Mouse (Mus musculus) bone marrow macrophage, adult 2 months (primary cell): ENCODE measurements around the gene Parp3. TPM values are rescaled to one million over a fixed set of nuclear protein-coding genes. Genes with fewer than 3 reads are reported as not detected.

Source experiments
- H3K27ac ChIP-seq: 2 replicates; pipeline ENCODE4 v1.5.1; 2012; ENCODE audit warnings: low read depth, low read length; ENCODE audit not compliant: insufficient read depth
- H3K4me1 ChIP-seq: 2 replicates; pipeline ENCODE4 v1.6.1; 2012; ENCODE audit warnings: low read length; ENCODE audit not compliant: control insufficient read depth, insufficient read depth
- H3K4me3 ChIP-seq: 2 replicates; pipeline ENCODE4 v1.5.1; 2012; ENCODE audit warnings: mild to moderate bottlenecking, low read length, moderate library complexity; ENCODE audit not compliant: insufficient read depth
- CTCF ChIP-seq: IDR thresholded peaks from 2 replicates; pipeline ENCODE4 v1.5.1; 2012; ENCODE audit warnings: low read depth, mild to moderate bottlenecking, low read length, moderate library complexity
- POLR2A ChIP-seq: IDR thresholded peaks from 2 replicates; pipeline ENCODE4 v1.6.1; 2012; ENCODE audit warnings: mild to moderate bottlenecking, low read depth, low read length, borderline replicate concordance
- polyA plus RNA-seq: library from polyadenylated mRNA; stranded (reverse); fragments of >200 nt; gene quantifications from 2 replicates; pipeline ENCODE4 v1.2.4, GENCODE M21; 2012; ENCODE audit not compliant: missing spikeins, insufficient read depth, insufficient read length

The Parp3 gene
- polyA plus RNA-seq, 1 experiment, result 21.0 TPM

DNA sequence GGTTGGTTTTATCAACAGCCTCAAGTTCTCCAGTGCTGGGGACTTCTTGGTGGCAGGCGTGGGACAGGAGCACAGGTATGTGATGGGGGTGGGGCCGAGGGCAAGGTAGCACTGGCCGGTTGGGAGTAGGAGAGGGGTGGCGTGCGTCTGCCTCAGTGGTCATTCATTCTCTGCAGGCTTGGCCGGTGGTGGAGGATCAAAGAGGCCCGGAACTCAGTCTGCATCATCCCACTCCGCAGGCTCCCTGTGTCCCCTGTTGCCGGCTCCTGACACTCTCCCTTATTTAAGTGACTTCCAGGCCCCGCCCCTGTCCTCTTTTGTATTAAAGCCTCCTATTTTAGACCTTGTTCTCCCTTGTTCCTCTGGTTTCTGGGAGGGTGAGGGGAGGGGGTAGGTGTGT is 8.3 kb upstream of the Parp3 start:
- no peak for TF ChIP-seq POLR2A
- no peak for TF ChIP-seq CTCF
- Histone ChIP-seq H3K4me1 (no peaks in the 10 kb centered on the region), H3K27ac (no peak overlapping the region), H3K4me3 (no peak overlapping the region)

GRCm38 (mm10) chr9:106483606-106484005 is 6.9 kb upstream of the Parp3 start:
- TF ChIP-seq POLR2A (no peak), CTCF (no peak)
- no peaks in the 10 kb centered on the region for H3K4me1 ChIP-seq
- no peak overlapping the region for H3K27ac ChIP-seq
- no peak overlapping the region for H3K4me3 ChIP-seq

DNA sequence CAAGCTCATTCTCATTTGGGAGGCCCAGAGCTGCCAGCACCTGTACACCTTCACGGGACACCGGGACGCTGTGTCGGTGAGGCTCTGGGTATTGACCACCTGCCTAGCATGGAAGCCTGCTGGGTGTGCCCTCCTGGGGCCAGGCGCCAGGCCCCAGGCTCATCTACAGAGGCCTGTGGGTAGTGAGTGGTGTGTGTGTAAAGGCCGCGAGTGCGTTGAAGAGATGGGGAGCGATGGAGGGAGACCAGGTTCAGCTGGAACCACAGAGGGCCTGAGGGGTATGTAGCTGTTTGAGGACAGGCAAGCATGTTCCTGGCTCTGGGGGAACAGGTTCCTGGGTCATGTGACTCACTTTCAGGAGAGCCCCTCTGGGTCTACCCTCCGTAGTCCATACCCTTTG is 6.4 kb upstream of the Parp3 start:
- H3K4me3 ChIP-seq, result no peak overlapping the region
- TF ChIP-seq POLR2A (no peak), CTCF (no peak)
- no peak overlapping the region for H3K27ac ChIP-seq
- 0 out of 2 replicates have a peak, but pooled peaks cover 2% of the 10 kb centered on the region for H3K4me1 ChIP-seq

DNA sequence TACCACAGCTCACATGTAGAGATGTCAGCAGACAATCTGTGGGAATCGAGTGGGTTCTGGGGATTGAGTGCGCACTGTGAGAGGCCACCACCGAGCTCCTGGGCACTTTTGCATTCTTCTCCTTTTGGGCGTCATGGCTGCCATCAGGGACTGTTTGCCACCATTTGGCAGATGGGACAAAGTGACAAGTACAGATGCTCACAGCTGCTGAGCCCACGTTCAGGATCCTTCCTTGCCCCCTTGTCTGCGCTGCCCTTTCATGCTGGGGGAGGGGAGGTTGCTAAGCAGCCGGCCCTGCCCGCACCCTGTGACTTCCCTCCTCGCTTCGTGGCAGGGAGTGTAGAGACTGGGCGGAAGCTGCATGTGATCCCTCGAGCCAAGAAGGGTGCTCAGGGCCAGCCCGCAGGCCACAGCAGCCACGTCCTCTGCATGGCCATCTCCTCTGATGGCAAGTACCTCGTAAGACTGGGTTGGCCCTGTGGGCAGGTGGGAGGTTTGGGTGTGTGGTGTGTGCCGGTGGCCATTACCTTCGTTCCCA is 5.9 kb upstream of the Parp3 start:
- Histone ChIP-seq H3K4me1 (0 out of 2 replicates have a peak, but pooled peaks cover 2% of the 10 kb centered on the region), H3K4me3 (no peak overlapping the region), H3K27ac (no peak overlapping the region)
- TF ChIP-seq CTCF (no peak), POLR2A (no peak)

DNA sequence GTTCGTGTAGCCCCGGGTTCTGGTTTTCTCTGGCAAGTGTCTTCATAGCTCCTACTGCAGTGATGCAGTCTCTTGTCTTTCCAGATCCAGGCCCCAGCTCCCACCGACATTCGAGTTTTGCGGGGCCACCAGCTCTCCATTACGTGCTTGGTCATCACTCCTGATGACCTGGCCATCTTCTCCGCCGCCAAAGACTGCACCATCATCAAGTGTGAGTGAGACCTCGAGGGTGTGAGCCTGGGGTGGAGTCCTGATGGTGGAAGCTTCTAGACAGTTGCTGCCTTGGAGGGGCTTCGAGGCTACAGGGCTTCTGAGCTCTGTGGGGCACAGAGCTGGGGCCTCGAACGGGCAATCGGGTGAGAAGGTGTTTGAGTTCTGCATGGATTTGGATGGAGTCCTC is 4.9 kb upstream of the Parp3 start:
- Histone ChIP-seq H3K4me1 (0 out of 2 replicates have a peak, but pooled peaks cover 2% of the 10 kb centered on the region), H3K4me3 (no peak overlapping the region), H3K27ac (no peak overlapping the region)
- TF ChIP-seq CTCF (no peak), POLR2A (no peak)

GRCm38 (mm10) chr9:106481075-106481474 is 4.3 kb upstream of the Parp3 start:
- no peak overlapping the region for H3K27ac ChIP-seq
- 0 out of 2 replicates have a peak, but pooled peaks cover 2% of the 10 kb centered on the region for H3K4me1 ChIP-seq
- TF ChIP-seq CTCF (no peak), POLR2A (no peak)
- no peak overlapping the region for H3K4me3 ChIP-seq

- Histone ChIP-seq H3K4me1 (0 out of 2 replicates have a peak, but pooled peaks cover 2% of the 10 kb centered on the region), H3K4me3 (no peak overlapping the region), H3K27ac (no peak overlapping the region)
- no peak for TF ChIP-seq POLR2A
- no peak for TF ChIP-seq CTCF
Observed at GRCm38 (mm10) chr9:106480541-106480940, 3.8 kb upstream of the Parp3 start.

- Histone ChIP-seq H3K4me3 (peak overlapping the region; percentile 70), H3K4me1 (peaks cover 8% of the 10 kb centered on the region), H3K27ac (no peak overlapping the region)
- TF ChIP-seq POLR2A, result no peak
- no peak for TF ChIP-seq CTCF
Observed at GRCm38 (mm10) chr9:106478101-106478500, 1.4 kb upstream of the Parp3 start.

DNA sequence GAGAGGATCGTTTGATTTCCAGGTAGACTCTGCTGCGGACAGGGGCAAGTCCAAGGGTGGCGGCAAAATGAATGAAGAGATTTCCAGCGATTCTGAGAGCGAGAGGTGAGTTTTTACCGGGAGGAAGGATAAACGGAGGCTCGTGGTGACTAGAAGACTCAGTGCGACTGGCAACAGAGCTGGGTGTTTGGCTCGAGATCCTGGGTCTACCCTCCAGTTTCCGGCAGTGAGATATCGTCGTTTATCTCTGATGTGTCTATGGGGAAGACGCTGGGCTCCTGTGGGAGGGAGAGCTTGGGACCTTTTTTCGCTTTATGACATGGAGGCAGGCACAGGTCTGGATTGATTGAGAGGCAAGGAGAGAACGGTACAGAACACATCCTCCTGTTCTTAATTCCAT is 900 bp upstream of the Parp3 start:
- no peak for TF ChIP-seq POLR2A
- no peak for TF ChIP-seq CTCF
- Histone ChIP-seq H3K4me3 (peak overlapping the region; percentile 70), H3K4me1 (peaks cover 8% of the 10 kb centered on the region), H3K27ac (no peak overlapping the region)

DNA sequence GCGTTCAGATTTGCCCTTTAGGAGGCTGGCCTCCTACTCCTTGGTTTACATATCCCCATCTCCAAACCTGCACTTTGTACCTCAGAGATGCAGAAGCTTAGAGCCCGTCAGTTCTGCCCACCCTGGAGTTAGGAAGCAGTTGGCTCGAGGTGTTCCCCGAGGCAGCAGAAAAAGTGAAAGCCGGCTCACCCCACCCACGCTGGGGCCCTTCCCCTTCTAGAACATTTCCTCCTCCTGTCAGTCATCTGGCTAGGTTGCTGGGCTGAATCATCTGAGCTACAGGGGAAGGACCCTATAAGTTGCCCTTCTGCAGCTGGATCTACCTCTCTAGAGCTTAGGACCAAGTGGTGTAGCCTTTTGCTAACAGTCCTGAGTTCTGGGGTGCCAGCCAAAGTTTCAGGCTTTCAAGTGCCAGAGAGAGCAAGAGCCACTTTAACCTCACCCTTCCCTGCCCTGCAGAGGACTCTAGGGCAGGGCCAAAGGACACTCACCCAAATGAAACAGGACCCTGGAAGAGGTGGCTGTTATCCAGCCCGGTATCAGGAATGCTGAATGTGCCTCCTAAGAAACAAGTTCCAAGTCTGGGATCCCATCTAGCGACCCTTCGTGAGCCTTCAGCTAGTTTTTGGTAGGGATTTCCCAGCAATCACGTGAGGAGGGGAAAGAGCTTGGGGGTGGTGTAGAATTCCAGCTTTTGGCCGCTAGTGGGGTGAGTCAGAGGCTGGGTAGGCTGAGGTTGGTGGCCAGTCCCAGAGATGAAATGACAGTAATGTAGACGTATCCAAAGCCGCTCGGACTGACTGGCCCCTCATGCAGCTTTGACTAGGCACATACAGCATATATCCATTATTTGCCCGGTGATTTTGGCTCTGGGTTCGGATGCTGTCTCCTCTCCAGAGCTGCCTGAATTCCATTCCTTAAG is 486 bp downstream of the Parp3 start:
- H3K4me1 ChIP-seq, result peaks cover 8% of the 10 kb centered on the region
- no peak; the same call in 1 of the 2 replicates for TF ChIP-seq POLR2A
- H3K4me3 ChIP-seq, result peak overlapping the region; percentile 71
- peak overlapping the region; percentile 75 for H3K27ac ChIP-seq
